Mouse (Mus musculus) left cerebral cortex, postnatal 25 days (tissue): Measurements from ENCODE around the gene Recql. TPM values are rescaled to one million over a fixed set of nuclear protein-coding genes. Genes with fewer than 3 reads are reported as not detected.
A peak's percentile ranks its signal among the peaks of the same experiment; 100 is the strongest.
"Not testable (repeated sequence)": the region's sequence is repeated elsewhere in the genome, so short reads cannot be mapped to it uniquely, and the experiment has no call there.

Experiments
- DNase-seq, 2 experiments: peaks; one replicate each; pipeline ENCODE4 v3.0.0; 2022; ENCODE audit warnings: low spot score in 2 of 2, mixed read lengths in 1 of 2
- intact Hi-C: fragments of 180-260 bp; cut with DNase I; formaldehyde crosslinking; loops from one replicate; pipeline ENCODE4 v1.15.1; 2025
- total RNA-seq, 2 experiments: library from RNA; stranded (reverse); gene quantifications; 2 replicates each; pipeline ENCODE4 v1.2.3; 2021

Recql gene
- total RNA-seq, 2 experiments from 2014 or later: 19.9 to 20.2 TPM

DNA sequence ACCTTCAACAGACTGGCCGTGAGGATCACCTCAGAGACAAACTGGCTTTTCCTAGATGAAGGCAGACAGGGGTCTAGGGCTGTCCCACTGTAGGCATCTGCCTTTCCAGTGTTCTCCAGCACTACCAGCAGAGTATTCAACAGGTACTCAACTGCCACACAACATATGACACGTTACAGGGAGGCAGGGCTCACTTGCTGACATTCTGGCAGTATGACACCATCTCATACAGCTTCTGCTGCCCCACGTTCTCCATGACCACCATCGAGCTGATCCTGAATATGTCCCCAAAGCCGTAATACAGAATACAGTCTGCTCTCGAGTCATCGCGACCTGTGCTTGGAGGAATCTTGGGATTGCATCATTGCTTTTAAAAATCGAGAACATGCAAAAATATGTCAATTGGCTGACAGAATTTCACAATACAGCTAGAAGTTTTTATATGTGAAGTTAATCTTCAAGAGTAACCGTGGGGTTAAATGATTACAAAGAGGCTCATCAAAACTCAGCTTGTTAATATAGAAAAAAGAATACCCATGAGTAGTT is 20.3 kb downstream of the Recql start:
- intact Hi-C loops: no loop called here
- DNase-seq: no peak

DNA sequence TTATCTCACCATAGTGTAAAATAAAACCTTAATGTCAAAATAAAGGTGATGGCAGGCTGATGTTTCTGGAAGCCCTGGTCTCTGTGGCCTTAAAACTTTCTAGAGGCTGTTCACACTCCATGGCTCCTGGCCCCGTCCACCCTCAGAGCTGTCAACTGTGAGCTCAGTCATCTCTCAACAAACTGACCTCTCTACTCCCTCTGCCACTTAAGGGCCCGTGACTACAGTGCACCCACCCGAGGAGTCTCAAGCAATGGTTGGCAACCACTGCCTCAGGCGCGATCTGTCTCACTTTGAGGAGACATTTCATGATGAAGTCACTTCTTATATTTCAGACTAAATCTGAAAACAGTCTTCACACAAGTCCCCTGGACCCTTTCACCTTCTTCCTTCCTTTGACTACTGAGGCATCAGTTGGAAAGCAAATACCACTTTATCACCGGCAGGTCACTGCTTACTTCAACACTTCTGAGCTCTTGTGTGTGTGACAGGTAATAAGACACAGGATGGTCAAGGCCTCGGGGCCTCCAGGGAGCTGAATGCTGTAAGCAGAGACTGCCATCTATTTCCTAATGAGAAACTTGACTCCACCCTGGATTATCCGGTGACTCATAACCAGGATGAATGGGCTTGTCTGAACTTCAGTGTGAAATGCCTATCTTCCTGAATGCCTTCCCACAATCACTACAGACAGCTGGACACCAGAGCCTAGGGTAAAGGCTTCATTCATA is 21.0 kb downstream of the Recql start:
- intact Hi-C loops: no loop called here
- no peak for DNase-seq

DNA sequence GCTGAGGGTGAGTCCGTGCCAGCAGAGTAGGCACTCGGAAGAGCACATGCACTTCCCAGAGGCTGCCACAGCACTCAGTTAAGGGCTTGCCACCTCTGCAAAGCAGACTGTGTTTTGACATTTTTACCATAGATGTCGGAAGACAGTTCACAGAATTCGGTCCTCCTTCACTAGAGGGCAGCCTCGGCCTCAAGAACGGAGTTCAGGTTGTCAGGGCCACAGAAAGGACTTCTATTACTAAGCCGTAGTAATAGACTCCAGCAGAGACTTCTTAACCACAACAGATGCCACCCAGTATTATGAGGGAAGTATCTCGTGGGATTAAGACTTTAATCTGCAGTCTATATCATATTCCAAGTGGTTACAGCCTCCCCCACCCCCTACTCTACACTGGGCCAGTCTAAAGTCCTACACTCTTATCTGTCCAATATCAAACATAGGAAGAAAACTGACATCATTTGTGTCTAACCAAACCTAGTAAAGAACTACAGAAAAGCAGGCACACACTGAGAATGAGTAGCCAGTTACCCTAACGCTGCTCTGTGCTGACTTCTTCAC is 23.8 kb downstream of the Recql start:
- intact Hi-C loops: loop anchor here (5.0 kb wide), 1 partner anchor 154 kb away; no protein-coding TSS in a partner anchor
- no peak for DNase-seq

DNA sequence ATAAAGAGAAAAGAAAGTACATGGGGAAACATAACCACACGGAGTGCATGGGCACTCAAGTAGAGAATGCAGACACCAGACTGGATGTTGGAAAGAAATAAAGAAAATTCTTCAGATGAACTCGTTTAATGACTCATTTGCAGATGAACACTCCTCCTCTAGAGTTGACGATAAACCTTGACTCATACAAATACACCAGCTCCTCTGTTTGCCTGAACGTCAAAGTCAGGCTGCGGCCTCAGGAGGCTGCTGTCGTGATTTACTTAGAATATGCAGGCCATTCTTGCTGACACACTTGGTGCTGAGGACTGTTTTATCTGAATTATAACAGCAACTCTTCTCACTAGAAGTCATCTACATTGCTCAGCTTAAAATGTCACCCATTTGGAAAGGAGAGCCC is 24.9 kb downstream of the Recql start:
- DNase-seq: peak in 1 of 2 experiments; percentile 17
- intact Hi-C loops: loop anchor here (5.0 kb wide), 1 partner anchor 155 kb away; no protein-coding TSS in a partner anchor

DNA sequence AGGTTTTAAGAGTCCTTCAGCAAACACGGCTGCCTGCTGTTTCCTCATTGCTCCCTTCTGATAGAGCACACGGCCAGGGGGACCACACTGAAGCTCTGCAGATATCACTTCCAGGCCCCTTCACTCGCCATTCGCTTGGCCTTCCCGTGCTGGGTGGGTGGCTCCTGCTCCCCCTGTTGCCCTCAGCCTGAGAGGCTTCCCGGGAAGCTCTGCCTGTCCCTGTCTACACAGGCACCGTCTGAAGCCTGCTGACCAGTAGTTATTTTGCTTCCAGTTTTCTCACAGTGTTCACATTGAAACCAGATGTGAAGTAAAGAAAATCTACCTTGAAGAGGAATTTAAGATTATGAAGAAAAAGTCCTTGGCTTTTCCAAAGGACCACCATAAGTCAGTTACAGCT is 29.8 kb downstream of the Recql start:
- intact Hi-C loops: no loop called here
- DNase-seq: no peak

DNA sequence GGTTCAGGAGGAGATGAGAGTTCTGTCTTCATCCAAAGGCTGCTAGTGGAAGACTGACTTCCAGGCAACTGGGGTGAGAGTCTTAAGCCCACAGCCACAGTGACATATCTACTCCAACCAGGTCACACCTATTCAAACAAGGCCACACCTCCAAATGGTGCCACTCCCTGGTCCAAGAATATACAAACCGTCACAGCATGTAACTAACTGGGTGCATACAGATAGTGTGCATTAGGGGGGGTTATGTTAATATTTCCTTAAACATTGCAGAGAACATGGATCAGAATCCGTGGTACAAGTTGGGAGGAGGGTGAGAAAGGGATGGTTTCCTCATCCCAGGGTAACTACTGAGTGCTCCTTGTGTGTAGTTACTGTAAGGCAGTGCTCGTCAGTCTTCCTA is 34.8 kb downstream of the Recql start:
- DNase-seq, intact Hi-C loops: not testable (repeated sequence)

DNA sequence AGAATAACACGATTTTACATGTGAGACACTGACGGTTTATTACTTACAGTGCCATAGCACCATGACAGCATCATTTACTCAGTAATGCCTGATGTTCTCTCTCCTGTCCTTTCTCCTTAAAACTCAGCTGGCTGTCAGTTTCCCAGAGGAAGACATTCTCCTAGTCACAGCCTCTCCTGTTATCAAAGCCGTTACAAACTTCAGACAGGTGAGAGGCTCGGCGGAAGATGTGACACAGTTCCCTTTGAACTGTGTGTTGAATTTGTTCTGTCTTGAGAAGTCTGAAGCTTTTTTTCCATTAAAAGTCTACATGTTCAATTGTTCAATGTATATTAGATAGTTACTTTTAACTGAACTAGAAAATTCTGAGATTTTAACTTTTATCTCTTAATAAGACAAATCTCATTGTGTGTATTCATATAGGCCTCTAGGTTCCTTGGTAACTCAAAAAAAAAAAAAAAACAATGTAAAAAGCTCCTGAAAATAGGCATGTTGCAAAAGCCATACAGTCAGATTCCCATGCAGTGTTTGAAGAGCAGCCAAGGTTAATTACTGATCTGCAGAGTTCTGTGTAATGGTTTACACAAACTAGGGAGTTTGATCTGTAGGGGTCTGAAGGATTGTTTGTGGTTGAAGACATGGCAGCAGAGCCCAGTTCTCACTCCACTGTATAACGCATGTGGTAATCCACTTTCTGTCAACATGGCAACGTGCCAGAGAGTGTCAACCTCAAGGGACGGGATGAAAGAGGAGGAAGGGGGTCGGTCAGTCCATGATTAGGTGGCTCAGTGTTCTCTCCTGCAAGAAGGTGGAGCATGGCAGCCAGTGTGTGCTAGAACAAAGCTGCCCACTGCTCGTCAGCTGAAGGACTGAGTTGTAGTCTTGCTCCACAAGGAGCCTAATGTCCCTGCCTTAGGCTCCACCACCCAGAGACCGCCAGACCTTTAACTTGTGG is 39.2 kb downstream of the Recql start:
- no peak for DNase-seq
- intact Hi-C loops: loop anchor here (5.0 kb wide), 1 partner anchor 160 kb away; the partner anchor contains the start of gene Ldhb

DNA sequence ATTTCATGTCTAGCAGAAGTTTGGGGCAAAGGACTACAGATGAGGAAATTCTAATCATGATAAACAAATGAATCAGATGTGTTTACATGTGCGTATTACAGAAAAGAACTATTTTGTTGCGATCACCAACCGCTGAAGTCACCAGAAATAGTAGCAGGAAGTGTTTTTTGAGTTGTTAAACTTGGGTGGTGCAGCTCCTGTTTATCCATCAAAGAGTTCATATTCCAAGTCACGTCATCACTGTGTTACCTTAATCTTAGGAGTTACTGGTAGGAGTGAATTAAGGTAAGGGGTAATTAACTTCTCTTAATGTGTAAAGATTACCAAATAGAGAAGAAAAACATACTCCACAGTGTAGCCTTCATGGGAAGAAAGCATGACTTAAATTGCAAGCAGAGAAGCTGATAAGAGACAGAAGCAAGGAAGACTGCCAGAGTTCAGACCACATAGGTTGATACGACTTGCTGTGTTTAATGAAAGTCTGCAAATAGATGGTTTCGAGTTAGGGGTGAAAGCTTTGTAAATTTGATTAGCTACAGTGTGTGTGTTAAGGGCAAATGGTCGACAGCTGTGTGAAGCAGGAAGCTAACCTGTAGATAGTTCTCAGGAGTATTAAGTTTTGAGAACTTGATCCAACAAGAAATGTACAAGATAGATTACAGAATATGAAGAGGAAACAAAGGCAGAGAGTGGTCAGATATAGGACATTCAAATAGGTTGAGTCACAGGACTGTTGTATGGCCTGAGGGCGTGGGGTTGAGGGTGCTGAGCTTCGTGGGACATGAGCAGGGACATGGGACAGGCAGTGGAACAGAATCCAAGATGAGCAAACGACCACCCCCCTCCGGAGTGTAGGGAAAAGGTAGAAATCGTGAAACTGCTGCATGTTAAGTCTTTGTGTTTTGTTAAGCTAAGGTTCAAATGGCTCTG is 40.4 kb downstream of the Recql start:
- intact Hi-C loops: loop anchor here (5.0 kb wide), 1 partner anchor 161 kb away; the partner anchor contains the start of gene Ldhb
- DNase-seq: no peak

DNA sequence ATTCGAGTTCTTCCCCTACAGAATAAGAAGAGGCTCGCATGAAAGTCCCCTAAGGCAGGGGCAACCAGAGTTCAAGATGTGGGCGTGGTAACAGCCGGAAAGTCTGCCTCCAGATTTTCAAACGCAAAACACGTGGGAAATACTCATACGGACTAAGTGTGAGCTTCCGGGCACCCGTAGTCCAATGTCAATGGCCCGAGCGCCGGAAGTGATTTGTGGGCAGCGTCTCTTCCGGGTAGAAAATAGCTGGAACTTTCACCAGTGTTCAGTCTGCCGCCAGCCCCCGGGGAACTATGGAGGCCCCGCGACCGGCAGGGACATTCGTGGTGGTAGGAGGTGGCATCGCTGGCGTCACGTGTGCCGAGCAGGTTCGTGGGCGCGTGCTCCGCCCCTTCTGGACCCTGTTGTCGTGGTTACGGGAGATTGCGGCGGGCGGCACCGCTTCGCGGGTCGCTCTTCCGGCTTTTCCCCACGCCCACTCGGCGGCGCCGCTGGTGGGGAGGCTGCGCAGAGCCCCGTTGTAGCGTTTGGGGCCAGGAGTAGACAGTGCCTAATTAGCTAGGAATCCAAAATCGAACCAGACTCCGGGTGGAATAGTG is 41.3 kb downstream of the Recql start, which contains the start of gene Pyroxd1:
TSS of gene Pyroxd1 (plus strand) at position 215 of the 599 bp plus-strand sequence.
- peak; percentile 91 to 93 for DNase-seq
- intact Hi-C loops: loop anchor here (2.0 to 5.0 kb wide), 2 partner anchors 41 to 162 kb away; partner anchors contain the start of genes Golt1b, Ldhb and Recql

DNA sequence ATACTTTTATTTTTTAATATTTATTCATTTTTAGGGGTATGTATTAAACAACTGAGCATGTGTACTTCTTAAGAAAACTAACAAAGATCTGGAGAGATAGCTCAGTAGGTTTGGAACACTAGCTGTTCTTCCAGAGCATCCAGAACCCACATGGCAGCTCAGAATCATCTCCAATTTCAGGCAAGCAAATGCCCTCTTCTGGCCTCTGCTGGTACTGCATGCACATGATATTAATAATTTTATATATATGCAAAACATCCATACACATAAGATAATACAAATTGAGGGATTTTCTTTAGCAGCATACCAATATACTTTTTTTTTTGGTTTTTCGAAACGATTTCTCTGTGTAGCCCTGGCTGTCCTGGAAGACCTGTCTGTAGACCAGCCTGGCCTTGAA is 43.3 kb downstream of the Recql start:
- intact Hi-C loops: loop anchor here (5.0 kb wide), 1 partner anchor 856 kb away; no protein-coding TSS in a partner anchor
- DNase-seq: peak; percentile 49 to 70

DNA sequence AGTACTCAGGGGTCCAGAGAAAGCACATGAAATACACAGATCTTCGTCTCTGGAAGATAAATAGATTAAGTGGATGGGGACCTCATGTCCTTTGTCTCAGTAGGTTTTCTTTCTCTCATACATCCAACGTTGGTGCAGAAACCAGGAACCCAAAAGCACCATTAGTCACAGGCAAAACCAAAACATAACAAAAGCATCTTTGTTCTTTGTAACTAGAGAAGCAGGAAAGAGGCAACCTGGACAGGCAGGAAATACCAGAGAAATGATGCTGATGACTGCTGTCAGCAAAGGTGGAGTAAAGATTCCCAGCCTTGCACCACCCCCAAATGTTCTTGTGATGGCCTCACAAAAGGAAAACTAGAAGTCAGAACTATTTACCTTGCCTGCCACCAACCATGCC is 47.3 kb downstream of the Recql start:
- intact Hi-C loops: no loop called here

DNA sequence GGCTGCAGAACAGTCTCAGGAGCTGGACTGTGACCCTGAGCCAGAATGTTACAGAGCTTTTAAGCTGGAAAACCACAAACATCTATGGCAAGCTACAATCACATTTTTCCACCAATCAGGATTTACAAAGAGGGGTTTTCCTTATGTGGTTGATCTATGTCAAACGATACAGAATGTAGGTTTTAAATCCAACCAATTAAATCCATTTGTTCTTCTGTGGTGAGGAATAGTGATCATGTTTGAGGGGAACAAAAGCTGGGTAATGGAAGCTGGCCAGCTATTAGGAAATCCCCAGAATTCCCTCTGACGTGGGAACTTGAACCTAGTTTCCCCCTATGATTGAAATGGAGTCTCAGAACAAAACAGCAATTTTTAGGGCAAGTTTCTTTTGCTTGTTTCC is 47.9 kb downstream of the Recql start:
- no peak for DNase-seq
- intact Hi-C loops: no loop called here

More for the DNA sequence above, 47.3 kb downstream of the Recql start:
- DNase-seq: no peak

DNA sequence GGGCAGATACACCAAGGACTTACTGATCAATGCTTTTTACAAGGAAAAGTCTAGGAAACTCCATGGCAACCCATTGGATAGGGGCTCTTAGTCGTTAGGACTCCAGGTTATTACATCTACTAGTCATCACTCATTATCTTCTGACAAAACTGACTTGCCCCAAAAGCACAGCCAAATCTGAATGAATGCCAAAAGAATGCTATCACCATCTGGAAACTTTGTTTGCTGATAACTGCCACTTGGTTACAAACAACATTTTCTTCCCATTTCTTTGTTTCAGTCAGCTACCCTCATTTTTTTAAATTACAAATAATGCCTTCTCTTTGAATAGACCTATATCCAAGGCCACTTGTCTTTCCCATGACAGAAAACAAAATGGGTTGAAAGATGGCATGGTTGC is 57.7 kb downstream of the Recql start:
- intact Hi-C loops: no loop called here
- DNase-seq: no peak

DNA sequence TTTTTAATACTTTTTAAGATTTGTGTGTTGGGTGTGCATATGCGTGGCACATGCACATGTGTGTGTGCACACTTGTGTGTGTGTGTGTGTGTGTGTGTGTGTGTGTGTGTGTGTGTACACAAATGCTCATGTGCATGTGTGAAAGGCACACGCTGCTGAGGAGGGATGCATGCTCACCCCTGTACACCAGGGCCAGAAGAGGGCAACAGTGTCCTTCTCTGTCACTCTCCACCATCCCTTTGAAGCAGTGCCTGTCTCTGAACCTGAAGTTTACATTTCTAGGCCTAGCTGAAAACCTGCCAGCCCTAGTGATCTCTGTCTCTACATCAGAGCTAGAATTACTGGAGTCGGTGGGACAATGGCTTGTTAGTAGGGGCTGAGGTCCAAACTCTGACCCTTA is 60.3 kb downstream of the Recql start:
- DNase-seq: no peak

DNA sequence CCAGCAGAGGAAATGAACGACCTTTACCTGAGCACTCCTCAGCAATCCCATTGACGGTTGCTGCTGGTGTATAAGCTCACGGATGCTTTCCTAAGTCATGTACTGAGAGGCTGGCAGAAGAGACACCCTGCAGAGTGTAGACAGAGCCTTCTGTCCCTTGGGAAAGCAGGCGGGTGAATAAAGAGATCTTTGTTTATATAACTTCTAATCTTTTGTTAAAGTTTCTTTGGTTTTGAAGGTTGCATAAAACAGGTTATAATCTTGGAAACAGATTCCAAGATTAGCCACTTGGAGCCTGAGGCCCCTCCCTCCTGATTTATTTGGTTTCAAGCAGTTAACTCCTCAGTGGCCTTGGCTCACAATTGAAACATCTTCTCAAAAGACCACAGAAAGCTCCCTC is 64.0 kb downstream of the Recql start, which contains the start of gene Slco1a5:
TSS of gene Slco1a5 (minus strand) at position 101 of the 400 bp plus-strand sequence.
- DNase-seq: no peak
- intact Hi-C loops: no loop called here

More for the DNA sequence above, 60.3 kb downstream of the Recql start:
- intact Hi-C loops: no loop called here

DNA sequence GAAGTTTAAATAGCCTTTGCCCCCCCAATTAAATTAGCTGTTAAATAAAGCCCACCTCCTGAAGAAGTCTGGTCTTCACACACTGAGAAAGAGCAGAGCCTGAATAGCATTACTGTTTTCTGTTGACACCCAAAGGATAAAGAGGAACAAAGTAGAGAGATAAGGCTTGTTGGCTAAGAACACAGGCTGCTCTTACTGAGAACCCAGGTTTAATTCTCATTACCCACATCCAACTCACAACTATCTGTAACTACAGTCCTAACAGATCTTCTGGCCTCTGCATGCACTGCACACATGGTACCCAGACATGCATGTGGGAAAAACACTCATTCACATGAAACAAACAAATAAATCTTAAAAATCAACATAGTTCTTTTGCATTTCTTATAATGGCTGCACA is 69.8 kb downstream of the Recql start:
- DNase-seq: no peak
- intact Hi-C loops: no loop called here

DNA sequence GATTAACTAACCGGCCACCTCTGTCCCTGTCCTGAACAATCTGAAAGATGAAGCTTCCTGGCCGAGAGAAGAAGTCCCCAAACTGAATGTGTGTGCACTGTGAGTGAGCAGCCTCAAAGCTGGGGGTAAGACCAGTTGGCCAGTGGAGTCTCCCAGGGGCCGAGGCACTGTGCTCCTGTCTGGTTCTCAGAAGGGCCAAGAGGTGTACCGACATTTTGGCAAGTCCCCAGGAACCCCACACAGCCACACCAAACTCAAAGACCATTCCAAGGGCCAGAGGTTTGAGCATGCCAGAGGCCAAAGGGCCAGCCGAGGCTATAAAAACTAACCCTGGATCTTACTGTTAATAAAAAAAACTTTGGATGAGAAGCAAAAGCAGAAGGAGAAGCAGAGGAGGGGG is 72.6 kb downstream of the Recql start:
- DNase-seq: no peak
- intact Hi-C loops: no loop called here

DNA sequence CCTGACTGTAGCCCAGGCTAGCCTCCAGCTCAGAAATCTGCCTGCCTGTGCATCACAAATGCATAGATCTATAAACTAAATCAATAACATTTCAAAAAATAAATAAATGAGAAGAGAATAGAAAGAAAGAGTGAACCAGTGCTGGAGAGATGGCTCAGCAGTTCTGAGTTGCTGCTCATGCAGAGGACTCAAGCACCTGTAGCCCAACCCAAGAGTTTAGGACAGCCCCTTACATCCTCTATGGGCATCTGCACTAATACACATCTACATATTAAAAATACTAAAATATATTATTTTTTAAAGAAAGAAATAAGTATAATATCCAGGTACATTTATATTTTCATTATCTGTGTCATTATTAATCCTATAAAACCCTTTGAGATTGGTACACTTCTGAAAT is 81.8 kb downstream of the Recql start:
- no peak for DNase-seq
- intact Hi-C loops: no loop called here
